Mouse (Mus musculus) lung, postnatal 10 days (tissue): ENCODE measurements at regions not wholly inside any gene's neighbourhood (a gene's known extent, or its start where the extent isn't known, plus 50 kb on each side); places are given as distances from the start of the nearest gene placed in this dataset.

Source experiments
- DNase-seq: peaks from one replicate; pipeline ENCODE4 v3.0.0; 2021

DNA sequence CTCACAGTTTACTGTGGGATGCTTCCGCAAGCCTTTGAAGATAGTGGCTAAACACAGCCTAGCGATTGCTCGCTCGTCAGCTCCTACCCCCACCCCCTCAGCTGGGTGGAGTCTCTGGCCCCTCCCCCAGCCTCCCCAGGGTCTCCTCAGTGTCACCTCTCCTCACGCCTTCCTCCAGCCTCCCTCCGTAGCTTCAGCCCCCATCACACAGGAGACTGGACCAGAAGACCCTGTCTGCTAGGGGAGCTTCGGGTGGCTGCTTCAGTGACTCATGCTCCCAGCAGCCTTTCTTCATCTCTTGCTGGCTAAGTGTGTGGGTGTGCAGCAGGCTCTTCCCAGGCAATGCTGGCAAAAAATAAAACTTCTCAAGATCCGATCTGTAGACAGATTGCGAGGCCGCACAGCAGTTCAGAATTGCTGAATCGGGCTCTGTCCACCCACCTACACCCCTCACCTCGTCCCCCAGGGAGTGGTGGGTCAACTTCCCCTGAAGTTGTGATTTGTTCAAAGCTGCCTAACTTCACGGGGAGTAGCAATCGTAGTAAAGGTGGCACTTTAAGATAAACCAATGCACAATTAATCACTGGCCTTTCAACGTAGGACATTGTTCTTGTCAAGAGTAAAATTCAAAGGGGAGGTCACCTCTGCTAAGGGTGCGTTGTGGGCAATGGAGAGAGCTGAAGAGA is 61.2 kb upstream of the Ankrd28 start:
- peak; percentile 82 for DNase-seq

GRCm38 (mm10) chr14:31892186-31892510 is 61.7 kb upstream of the Ankrd28 start:
- DNase-seq = peak; percentile 47

GRCm38 (mm10) chr14:31896500-31896899 is 66.0 kb upstream of the Ankrd28 start:
- DNase-seq = no peak

- DNase-seq = no peak
Measured at GRCm38 (mm10) chr14:31899504-31899903, 69.1 kb upstream of the Ankrd28 start.

DNA sequence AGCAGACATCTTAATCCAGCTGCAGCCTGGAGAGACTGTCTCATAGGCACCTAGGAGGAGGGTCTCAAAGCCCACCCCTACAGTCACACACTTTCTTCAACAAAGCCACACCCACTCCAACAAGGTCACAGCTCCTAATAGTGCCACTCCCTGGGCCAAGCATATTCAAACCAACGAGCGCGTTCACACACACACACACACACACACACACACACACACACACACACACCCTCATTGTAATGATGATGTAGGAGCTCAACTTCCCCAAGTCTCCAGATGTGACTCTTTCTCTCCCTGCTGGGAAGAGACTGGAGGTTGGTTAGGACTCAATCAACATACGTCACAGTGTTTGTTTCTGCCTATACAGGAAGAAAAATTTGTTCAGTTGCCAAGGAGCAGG is 69.5 kb upstream of the Ankrd28 start:
- DNase-seq = no peak

- DNase-seq = no peak
Measured at GRCm38 (mm10) chr14:31901901-31902300, 71.5 kb upstream of the Ankrd28 start.

DNA sequence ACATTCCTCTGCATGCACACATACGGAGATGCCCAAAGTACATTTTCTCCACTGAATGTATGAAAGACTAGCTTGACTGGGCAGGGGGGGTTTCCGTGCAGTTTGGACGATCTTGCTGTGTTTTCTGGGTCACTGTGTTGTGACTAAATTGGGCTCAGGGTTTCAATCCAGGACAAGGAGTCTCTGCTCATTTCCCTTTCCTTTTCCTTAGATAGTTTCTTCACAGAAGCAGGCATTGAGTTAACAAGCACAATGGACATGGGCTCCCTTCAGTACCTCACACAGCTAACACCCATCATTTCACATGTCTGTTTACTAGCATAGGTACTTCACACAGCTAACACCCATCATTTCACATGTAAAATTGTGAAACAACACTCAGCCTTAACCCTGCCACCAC is 73.2 kb upstream of the Ankrd28 start:
- no peak for DNase-seq

GRCm38 (mm10) chr14:31908591-31908990 is 78.1 kb upstream of the Ankrd28 start:
- peak; percentile 22 for DNase-seq

DNA sequence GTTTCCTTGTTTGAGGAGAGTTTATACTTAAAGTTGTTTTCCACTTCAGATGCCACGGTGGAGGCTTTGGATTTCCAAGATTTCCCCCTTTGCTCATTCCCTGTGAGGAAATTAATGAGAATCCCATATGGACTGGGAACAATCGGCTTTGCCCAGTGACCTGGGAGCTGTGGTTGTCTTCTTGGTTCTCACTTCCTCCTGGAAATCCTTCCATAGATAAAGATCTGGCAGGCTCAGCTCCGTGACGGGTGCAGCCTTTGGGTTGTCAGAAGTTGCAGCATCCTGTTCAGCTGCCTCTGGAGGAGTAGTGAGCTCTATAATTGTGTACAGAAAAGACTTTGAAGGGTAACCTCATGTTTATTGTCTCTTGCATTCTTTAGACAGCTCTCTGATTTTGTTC is 78.8 kb upstream of the Ankrd28 start:
- peak; percentile 56 for DNase-seq

DNA sequence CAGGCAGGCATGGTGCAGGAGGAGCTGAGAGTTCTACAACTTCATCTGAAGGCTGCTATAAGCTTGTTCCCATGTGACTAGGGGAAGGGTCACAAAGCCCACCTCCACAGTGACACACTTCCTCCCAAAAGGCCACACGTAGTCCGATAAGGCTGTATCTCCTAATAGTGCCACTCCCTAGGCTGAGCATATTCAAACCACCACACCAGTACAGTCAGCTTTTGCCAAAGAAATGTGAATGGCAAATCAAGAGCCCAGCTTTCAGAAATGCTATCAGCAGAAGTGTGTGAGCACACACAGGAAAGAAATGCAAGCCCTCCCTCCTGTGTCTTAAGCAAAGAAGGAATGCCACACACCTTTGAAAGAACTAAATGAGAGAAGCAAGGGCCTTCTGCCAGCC is 80.4 kb upstream of the Ankrd28 start:
- DNase-seq = no peak

DNA sequence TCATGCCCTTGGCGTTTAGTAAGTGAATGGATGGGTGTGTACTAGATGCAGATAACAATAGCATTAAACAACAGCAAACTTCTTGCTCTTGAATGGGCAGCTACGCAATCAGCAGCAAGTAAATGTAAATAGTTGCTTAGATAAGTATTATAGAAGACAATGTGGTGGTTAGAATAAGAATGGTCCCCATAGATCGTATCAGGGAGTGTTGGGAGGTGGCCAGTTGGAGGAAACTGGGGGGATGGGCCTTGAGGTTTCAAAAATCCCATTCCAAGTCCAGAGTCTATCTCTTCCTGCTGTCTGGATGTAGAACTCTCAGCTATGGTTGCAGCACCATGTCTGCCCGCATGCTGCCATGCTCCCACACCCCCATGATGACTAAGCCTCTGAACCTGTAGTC is 88.0 kb upstream of the Ankrd28 start:
- DNase-seq = no peak

- DNase-seq = no peak
Measured at GRCm38 (mm10) chr14:31918921-31919320, 88.5 kb upstream of the Ankrd28 start.

GRCm38 (mm10) chr14:31929161-31929707 is 98.8 kb upstream of the Ankrd28 start:
- DNase-seq = peak; percentile 52

GRCm38 (mm10) chr14:31930367-31930766 is 98.4 kb upstream of the Galnt15 start:
- peak; percentile 94 for DNase-seq

DNA sequence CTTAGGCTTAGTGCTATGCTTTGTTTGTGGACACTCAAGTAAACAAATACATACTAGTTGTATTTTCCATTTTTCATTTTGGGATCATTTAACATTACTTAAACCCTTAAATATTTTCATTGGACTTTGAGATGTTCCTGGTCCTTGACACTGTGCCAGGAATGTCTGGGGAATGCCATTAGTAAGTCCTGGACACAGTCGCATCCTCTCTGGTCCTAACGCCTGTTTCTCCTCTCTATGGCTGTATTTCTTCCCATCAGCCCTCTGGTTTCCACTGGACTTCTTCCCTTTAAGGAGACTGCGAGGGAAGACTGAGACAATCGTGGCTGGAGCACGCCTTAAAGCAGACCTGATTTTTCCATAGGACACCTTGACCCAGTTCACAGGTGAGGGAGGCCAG is 96.8 kb upstream of the Galnt15 start:
- no peak for DNase-seq

- no peak for DNase-seq
Measured at GRCm38 (mm10) chr14:31933441-31933840, 95.3 kb upstream of the Galnt15 start.

DNA sequence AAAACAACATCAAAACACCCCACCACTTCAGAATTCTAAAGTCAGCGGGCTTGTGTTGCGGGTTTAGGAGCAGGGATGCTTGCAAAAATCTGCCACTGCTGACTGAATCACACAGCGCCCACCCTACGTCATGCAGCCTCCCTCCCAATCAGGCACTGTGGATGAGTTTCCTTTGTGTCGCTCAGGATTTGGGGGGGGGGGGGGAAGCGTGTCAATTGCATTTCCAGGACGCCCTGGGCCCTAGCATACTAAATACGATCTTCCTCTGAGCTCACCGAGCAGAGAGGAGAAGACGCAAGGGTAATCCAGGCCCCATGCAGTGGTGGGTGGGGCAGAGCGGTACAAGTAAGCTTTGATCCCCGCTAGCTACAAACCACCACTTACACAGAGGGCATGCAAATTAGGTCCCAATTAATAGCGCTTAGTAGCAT is 94.9 kb upstream of the Galnt15 start:
- DNase-seq = peak; percentile 69

DNA sequence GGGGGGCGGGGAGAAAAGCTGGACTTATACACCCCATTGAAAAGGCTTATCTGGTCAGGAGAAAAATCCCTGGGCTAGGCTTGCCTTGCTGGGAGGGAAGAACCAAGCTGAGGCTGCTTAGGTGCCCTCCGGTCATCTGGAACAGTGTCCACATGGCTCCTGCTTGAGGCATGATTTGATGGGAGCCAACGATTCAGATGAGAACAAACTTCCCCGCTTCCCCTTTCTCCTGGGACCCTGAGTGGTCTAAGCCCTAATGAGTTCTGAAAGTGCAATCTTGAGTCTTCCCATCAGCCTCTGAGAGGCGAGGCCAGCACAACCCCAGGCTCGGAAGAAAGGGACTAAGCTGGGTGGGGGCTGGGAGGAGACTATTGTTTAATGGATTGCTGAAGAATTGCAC is 94.5 kb upstream of the Galnt15 start:
- DNase-seq = peak; percentile 51

DNA sequence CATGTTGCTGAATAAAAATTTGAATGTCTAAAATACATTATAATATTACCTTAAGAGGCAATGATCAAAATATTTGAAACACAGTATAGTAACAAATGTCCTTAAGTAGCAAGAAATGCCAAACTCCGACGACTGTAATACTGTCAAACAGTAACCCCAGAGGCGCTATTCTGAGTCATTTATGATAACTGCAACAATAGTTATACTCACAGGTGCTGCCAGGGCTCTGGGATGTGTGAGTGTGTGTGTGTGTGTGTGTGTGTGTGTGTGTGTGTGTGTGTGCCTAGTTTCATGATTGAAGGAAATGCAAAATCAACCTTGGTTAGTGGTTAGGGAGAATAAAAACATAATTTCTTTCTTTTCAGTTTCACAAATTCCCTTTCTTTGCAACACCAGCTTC is 94.0 kb upstream of the Galnt15 start:
- DNase-seq = no peak

DNA sequence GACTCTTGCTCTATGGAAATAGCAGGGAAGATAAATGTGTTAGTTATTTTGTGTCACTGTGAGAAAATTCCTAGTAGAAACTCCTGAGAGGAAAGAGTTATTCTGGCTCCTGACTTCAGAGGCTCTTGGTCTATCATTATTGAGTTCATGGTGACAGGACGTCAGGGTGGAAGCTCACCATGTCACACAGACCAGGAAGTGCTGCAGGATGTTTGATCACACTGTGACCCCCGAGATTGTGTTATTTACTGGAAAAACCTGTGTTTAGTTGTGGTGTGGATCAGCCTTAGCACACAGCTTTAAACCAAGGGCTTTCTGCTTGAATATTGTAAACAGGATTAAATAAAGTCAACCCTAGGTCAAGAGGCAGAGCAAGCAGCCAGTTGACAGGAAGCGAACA is 93.4 kb upstream of the Galnt15 start:
- peak; percentile 50 for DNase-seq

GRCm38 (mm10) chr14:31936581-31936980 is 92.2 kb upstream of the Galnt15 start:
- DNase-seq = no peak

DNA sequence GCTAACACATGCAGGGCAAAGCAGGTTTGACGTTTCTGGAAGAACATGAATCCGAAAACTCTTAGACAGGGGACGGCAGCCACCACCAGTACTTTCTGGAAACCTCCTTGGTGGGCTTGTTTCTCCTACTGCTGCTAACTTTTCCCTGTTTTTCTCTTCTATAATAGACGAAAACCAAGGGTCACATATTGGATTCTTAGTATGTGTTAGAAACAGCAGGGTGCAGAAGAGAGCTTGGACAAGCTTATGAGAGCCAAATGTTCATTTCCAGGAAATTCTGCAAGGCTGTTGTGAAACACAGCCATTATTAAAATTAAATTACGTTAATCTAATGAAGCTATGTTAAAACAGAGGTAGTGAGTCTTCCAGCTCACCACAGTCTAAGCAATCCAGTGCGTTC is 87.9 kb upstream of the Galnt15 start:
- DNase-seq = no peak

DNA sequence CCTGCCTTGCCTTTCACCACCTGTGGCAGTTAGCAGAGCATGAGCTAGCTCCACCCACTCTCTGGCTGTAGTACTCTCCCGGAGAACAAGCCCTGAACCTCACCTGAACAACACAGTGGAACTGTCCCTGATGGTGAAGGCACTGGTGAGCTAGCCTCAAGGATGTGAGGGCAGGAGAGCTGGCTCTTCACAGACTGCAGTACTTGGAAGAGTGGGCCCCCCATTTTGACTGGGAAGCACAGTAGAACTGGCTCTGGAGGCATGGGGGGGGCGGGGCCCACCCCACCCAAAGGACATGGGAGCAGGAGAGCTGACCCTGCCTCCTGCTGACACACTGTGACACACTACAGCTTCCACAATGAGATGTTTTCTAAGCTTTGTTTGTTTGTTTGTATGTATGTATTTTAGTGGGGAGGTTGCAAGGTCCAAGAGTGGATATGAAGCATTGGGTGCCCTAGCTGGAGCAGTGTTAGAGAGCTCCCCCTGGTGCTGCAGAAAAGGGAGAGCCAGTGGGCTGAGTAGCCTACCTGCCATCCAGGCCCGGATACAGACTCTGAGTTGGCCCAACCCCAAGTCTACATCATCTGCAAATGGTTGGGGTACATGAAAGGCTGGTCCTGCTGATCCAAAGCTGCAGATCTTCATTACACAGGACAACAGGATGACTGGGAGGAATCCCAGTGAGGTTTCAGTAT is 86.4 kb upstream of the Galnt15 start:
- DNase-seq = peak; percentile 59

DNA sequence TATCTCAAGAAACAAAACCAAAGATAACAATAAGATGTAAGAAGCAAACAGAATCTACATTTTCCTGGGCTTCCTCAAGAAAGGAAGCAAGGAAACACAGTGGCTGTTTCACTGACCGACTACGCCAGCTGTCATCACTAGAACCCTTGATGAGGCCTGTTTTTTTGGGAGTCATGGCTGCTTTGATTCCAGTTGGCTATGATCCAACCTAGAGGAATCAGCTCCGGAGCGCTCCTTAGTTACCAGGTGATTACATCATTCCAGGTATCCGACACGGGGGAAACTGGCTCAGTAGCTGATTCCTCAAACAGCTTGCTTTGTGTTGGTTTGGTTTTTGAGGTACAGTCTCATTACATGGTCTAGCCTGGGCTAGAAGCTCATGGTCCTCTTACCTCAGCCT is 84.1 kb upstream of the Galnt15 start:
- DNase-seq = no peak

- peak; percentile 71 for DNase-seq
Measured at GRCm38 (mm10) chr14:31945125-31945524, 83.7 kb upstream of the Galnt15 start.
